Mouse (Mus musculus) megakaryocyte, embryonic 14.5 days (primary cell): Measurements from ENCODE around the gene Tjp1.

Source experiments
- FLI1 ChIP-seq: IDR thresholded peaks from 2 replicates; pipeline ENCODE4 v1.6.1; 2012; ENCODE audit warnings: low read length, inconsistent platforms, mixed read lengths
- GATA1 ChIP-seq: IDR thresholded peaks from 3 replicates; pipeline ENCODE4 v1.6.1; 2012; ENCODE audit warnings: mixed read lengths, low read length, inconsistent platforms, borderline replicate concordance

DNA sequence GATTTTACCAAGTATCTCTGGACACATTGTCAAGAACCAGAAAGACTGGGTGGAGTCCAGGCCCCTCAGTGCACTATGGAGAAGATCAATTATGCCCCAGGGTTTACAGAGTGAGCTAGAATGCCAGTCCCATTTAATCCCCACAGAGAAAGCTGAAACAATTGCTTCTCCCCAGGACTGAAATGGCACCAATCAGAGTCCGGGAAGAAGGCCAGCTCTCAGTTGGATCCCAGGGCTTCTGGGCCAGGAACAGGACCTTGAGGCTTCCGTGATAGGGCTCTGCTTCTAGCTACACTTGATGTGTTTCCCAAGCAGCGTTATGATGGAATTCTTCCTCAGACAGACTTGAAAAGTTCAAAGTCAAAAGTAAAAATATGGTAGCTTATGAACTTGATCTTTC, 18.2 kb downstream of the Tjp1 start:
- TF ChIP-seq GATA1 (no peak), FLI1 (no peak)
